ENCODE assay signal across 8 mouse cellular contexts in the genomic region with DNA sequence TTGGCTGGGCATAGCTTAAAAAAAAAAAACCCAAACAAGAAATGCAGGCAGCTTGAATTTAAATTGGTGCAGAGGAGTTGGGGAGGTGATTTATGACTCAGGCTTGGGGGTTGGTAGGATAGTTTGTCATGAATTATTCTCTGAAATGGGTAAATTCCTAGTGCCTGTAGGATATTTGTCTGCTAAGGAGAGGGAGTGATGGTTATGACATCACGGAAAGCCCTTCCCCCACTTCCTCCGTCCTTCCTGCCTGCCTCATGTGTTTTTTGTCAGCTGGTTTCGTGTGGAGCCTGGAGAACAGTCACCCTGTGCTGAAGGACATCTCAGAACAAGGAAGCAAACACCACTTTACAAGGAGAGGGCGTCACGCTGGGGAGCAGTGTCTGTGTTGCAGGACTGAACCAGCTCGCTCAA. TPM values are rescaled to one million over a fixed set of nuclear protein-coding genes. Genes with fewer than 3 reads are reported as not detected.
A peak's percentile ranks its signal among the peaks of the same experiment; 100 is the strongest.
DNase-seq lines count a peak whose midpoint lies in the region; ATAC-seq and TF ChIP-seq lines count a peak whose summit lies in the region.

No protein-coding gene starts in this region.

- no peaks in the 10 kb centered on the region for H3K27me3 ChIP-seq in liver, postnatal 0 days (ENCODE audit: insufficient read depth, low read length)
- H3K27me3 ChIP-seq in forebrain, embryonic 16.5 days (replicated peaks; ENCODE audit: control insufficient read depth, insufficient read depth, low read length), result no peaks in the 10 kb centered on the region

- no peaks in the 10 kb centered on the region for H3K9me3 ChIP-seq in liver, postnatal 0 days (ENCODE audit: low read length)
- no peaks in the 10 kb centered on the region for H3K9me3 ChIP-seq in forebrain, embryonic 16.5 days (ENCODE audit: control insufficient read depth, low read length)

- peak; percentile 67 for ATAC-seq in liver, postnatal 0 days
- ATAC-seq in forebrain, embryonic 16.5 days, result no peak

- no peak for TF ChIP-seq CTCF in liver, postnatal 0 days (IDR thresholded peaks at IDR 0.05; ENCODE audit: low read depth)

- DNase-seq in urinary bladder, postnatal 14 days (ENCODE audit: low spot score), result peak; percentile 42
- no peak for DNase-seq in urinary bladder, postnatal 10 days (ENCODE audit: low spot score)
- peak; percentile 30 for DNase-seq in embryo, embryonic 9.5 days (ENCODE audit: extremely low spot score)
- peak; percentile 60 for DNase-seq in heart, postnatal 36 days
- DNase-seq in kidney, postnatal 4 days, result peak; percentile 70 to 82
- peak; percentile 44 for DNase-seq in liver, postnatal 0 days
- peak; percentile 61 to 75 for DNase-seq in right cerebral cortex, adult 2 months (ENCODE audit: low spot score in 2 of 2)

- intact Hi-C loops in heart, postnatal 36 days (cut with DNase I), result no loop called here

- H3K27ac ChIP-seq in liver, postnatal 0 days (ENCODE audit: low read depth), result peak overlapping the region; percentile 49; the same call in 1 of the 2 replicates
- no peak overlapping the region for H3K27ac ChIP-seq in forebrain, embryonic 16.5 days (ENCODE audit: low read length)

- no peak overlapping the region for H3K9ac ChIP-seq in liver, postnatal 0 days (replicated peaks)
- H3K9ac ChIP-seq in forebrain, embryonic 16.5 days (replicated peaks; ENCODE audit: low read depth, low read length), result no peak overlapping the region

- no peak overlapping the region for H3K4me3 ChIP-seq in liver, postnatal 0 days (ENCODE audit: low read depth, low read length)
- no peak overlapping the region for H3K4me3 ChIP-seq in forebrain, embryonic 16.5 days (replicated peaks; ENCODE audit: low read length)

- H3K4me1 ChIP-seq in liver, postnatal 0 days (ENCODE audit: insufficient read depth), result peaks cover 49% of the 10 kb centered on the region
- peaks cover 38% of the 10 kb centered on the region for H3K4me1 ChIP-seq in forebrain, embryonic 16.5 days (replicated peaks; ENCODE audit: control insufficient read depth, insufficient read depth, low read length)

- no peaks in the 10 kb centered on the region for H3K36me3 ChIP-seq in liver, postnatal 0 days (replicated peaks; ENCODE audit: insufficient read depth, low read length)
- no peaks in the 10 kb centered on the region for H3K36me3 ChIP-seq in forebrain, embryonic 16.5 days (ENCODE audit: control insufficient read depth, insufficient read depth)

- no peak for TF ChIP-seq EP300 in liver, postnatal 0 days (IDR thresholded peaks at IDR 0.05; ENCODE audit: low read depth)

- no peak overlapping the region for H3K4me2 ChIP-seq in liver, postnatal 0 days (ENCODE audit: low read depth, low read length)
- H3K4me2 ChIP-seq in forebrain, embryonic 16.5 days (ENCODE audit: low read length), result no peak overlapping the region

- WGBS in liver, postnatal 0 days (ENCODE audit: insufficient replicate concordance), result 30% methylated on average over 6 of the region's 6 CpGs
- 44% methylated on average over 6 of the region's 6 CpGs for WGBS in forebrain, embryonic 16.5 days

RNA-seq across cellular contexts. Expression of a gene that starts 31.7 kb away (rescaled TPM):
- 10 to 100 TPM; 64.4 to 71.8 TPM for total RNA-seq in heart, postnatal 36 days (2021)
- 3.7 and 3.9 TPM in 2 replicates for polyA plus RNA-seq in liver, postnatal 0 days (2015; fragmentation: Nextera tagmentation; extraction: Ambion mirVana)
- polyA plus RNA-seq in forebrain, embryonic 16.5 days (2015; fragmentation: Nextera tagmentation; extraction: Ambion mirVana), result 12.8 TPM in 2 replicates
